Comparison of ENCODE assay signal across 1 mouse cellular context in the genomic region with DNA sequence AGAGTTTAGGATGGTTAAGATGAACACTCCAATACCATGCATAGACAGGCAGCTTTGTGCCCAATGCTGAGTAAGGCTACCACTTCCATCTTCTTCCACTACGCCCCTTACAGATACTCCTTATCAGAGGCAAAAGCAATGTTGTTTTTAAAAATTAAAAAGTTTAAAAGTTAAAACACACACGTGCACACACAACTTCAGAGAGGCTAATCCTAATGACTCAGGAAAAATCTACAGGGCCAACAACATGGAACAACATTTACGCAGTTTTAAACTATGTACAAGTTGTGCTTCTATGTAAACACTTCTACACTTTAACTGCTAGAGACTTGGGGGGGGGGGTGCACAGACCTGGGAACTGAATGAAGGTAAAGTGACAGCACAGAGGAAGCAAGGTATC.
TF ChIP-seq lines count a peak whose summit lies in the region.

No protein-coding gene starts in this region.

TF ChIP-seq in CH12.LX, 34 proteins besides CTCF, POLR2A, EP300 and RAD21:
- TF ChIP-seq ETS1 (conservative IDR thresholded peaks at IDR 0.05; ENCODE audit: low read depth, low read length) (no peak), SMC3 (IDR thresholded peaks at IDR 0.05; ENCODE audit: low read depth, low read length) (no peak), SIN3A (IDR thresholded peaks at IDR 0.05; ENCODE audit: low read length) (no peak), ZC3H11A (IDR thresholded peaks at IDR 0.05; ENCODE audit: low read depth, low read length) (no peak)
